Mouse (Mus musculus): ENCODE data around the gene Cenpm. TPM values are rescaled to one million over a fixed set of nuclear protein-coding genes. Genes with fewer than 3 reads are reported as not detected.

Gene Cenpm
- polyA plus RNA-seq, 1 experiment from 2014 or later = 92.5 TPM

- no peak overlapping the region for H3K27ac ChIP-seq (replicated peaks; ENCODE audit: low read depth, low read length)
- H3K4me1 ChIP-seq (ENCODE audit: control insufficient read depth, insufficient read depth, low read length) = no peaks in the 10 kb centered on the region
- ATAC-seq (replicated peaks; ENCODE audit: insufficient number of reproducible peaks, low FRiP score, low TSS enrichment, low read depth) (peak; percentile 74), DNase-seq (ENCODE audit: low spot score) (peak; percentile 83)
- no peak overlapping the region for H3K9ac ChIP-seq (replicated peaks; ENCODE audit: low read length)
- no peak overlapping the region for H3K4me2 ChIP-seq (ENCODE audit: low read depth, low read length)
- WGBS = 14% methylated on average over 5 of the region's 5 CpGs
- H3K4me3 ChIP-seq (ENCODE audit: low read depth, low read length) = no peak overlapping the region
- no peaks in the 10 kb centered on the region for H3K9me3 ChIP-seq (replicated peaks; ENCODE audit: control insufficient read depth, low read length)
- peaks cover 5% of the 10 kb centered on the region; the same call in 1 of the 2 replicates for H3K36me3 ChIP-seq (replicated peaks; ENCODE audit: control insufficient read depth, insufficient read depth, low read depth, low read length)
- no peaks in the 10 kb centered on the region for H3K27me3 ChIP-seq (ENCODE audit: control insufficient read depth, insufficient read depth, low read length)
Observed at GRCm38 (mm10) chr15:82236565-82236964, 8.0 kb downstream of the Cenpm start.

- WGBS = 71% methylated on average over 10 of the region's 10 CpGs
- ATAC-seq (replicated peaks; ENCODE audit: insufficient number of reproducible peaks, low FRiP score, low TSS enrichment, low read depth) = no peak
- peaks cover 5% of the 10 kb centered on the region; the same call in 1 of the 2 replicates for H3K36me3 ChIP-seq (replicated peaks; ENCODE audit: control insufficient read depth, insufficient read depth, low read depth, low read length)
Observed at GRCm38 (mm10) chr15:82235661-82236060, 8.9 kb downstream of the Cenpm start.

GRCm38 (mm10) chr15:82232651-82233050 lies 11.9 kb downstream of the Cenpm start:
- Histone ChIP-seq H3K4me2 (ENCODE audit: low read depth, low read length) (no peak overlapping the region), H3K27ac (replicated peaks; ENCODE audit: low read depth, low read length) (no peak overlapping the region), H3K4me3 (ENCODE audit: low read depth, low read length) (no peak overlapping the region), H3K36me3 (replicated peaks; ENCODE audit: control insufficient read depth, insufficient read depth, low read depth, low read length) (no peaks in the 10 kb centered on the region), H3K9ac (replicated peaks; ENCODE audit: low read length) (no peak overlapping the region), H3K9me3 (replicated peaks; ENCODE audit: control insufficient read depth, low read length) (no peaks in the 10 kb centered on the region), H3K4me1 (ENCODE audit: control insufficient read depth, insufficient read depth, low read length) (no peaks in the 10 kb centered on the region; the same call in 1 of the 2 replicates), H3K27me3 (ENCODE audit: control insufficient read depth, insufficient read depth, low read length) (no peaks in the 10 kb centered on the region)
- ATAC-seq (replicated peaks; ENCODE audit: insufficient number of reproducible peaks, low FRiP score, low TSS enrichment, low read depth) (no peak), DNase-seq (ENCODE audit: low spot score) (no peak)
- WGBS = 70% methylated on average over 4 of the region's 4 CpGs

More at GRCm38 (mm10) chr15:82235661-82236060, 8.9 kb downstream of the Cenpm start:
- H3K4me2 ChIP-seq (ENCODE audit: low read depth, low read length) = no peak overlapping the region
- no peaks in the 10 kb centered on the region for H3K4me1 ChIP-seq (ENCODE audit: control insufficient read depth, insufficient read depth, low read length)
- H3K9ac ChIP-seq (replicated peaks; ENCODE audit: low read length) = no peak overlapping the region
- no peak overlapping the region for H3K27ac ChIP-seq (replicated peaks; ENCODE audit: low read depth, low read length)
- H3K27me3 ChIP-seq (ENCODE audit: control insufficient read depth, insufficient read depth, low read length) = no peaks in the 10 kb centered on the region
- no peak for DNase-seq (ENCODE audit: low spot score)
- H3K4me3 ChIP-seq (ENCODE audit: low read depth, low read length) = no peak overlapping the region
- no peaks in the 10 kb centered on the region for H3K9me3 ChIP-seq (replicated peaks; ENCODE audit: control insufficient read depth, low read length)

GRCm38 (mm10) chr15:82231591-82232378 lies 12.8 kb downstream of the Cenpm start:
- Histone ChIP-seq H3K9me3 (replicated peaks; ENCODE audit: control insufficient read depth, low read length) (no peaks in the 10 kb centered on the region), H3K27me3 (ENCODE audit: control insufficient read depth, insufficient read depth, low read length) (no peaks in the 10 kb centered on the region), H3K4me1 (ENCODE audit: control insufficient read depth, insufficient read depth, low read length) (no peaks in the 10 kb centered on the region; the same call in 1 of the 2 replicates), H3K27ac (replicated peaks; ENCODE audit: low read depth, low read length) (no peak overlapping the region), H3K9ac (replicated peaks; ENCODE audit: low read length) (no peak overlapping the region), H3K4me2 (ENCODE audit: low read depth, low read length) (no peak overlapping the region), H3K36me3 (replicated peaks; ENCODE audit: control insufficient read depth, insufficient read depth, low read depth, low read length) (no peaks in the 10 kb centered on the region), H3K4me3 (ENCODE audit: low read depth, low read length) (no peak overlapping the region)
- ATAC-seq (replicated peaks; ENCODE audit: insufficient number of reproducible peaks, low FRiP score, low TSS enrichment, low read depth) (no peak), DNase-seq (ENCODE audit: low spot score) (no peak)
- WGBS = 66% methylated on average over 11 of the region's 11 CpGs

- Histone ChIP-seq H3K27me3 (ENCODE audit: control insufficient read depth, insufficient read depth, low read length) (no peaks in the 10 kb centered on the region), H3K4me2 (ENCODE audit: low read depth, low read length) (no peak overlapping the region), H3K27ac (replicated peaks; ENCODE audit: low read depth, low read length) (no peak overlapping the region), H3K9ac (replicated peaks; ENCODE audit: low read length) (no peak overlapping the region), H3K9me3 (replicated peaks; ENCODE audit: control insufficient read depth, low read length) (no peaks in the 10 kb centered on the region), H3K4me1 (ENCODE audit: control insufficient read depth, insufficient read depth, low read length) (no peaks in the 10 kb centered on the region; the same call in 1 of the 2 replicates), H3K36me3 (replicated peaks; ENCODE audit: control insufficient read depth, insufficient read depth, low read depth, low read length) (no peaks in the 10 kb centered on the region), H3K4me3 (ENCODE audit: low read depth, low read length) (no peak overlapping the region)
- 84% methylated on average over 4 of the region's 4 CpGs for WGBS
- DNase-seq (ENCODE audit: low spot score) = no peak
- ATAC-seq (replicated peaks; ENCODE audit: insufficient number of reproducible peaks, low FRiP score, low TSS enrichment, low read depth) = no peak; the same call in 1 of the 2 replicates
Observed at GRCm38 (mm10) chr15:82231100-82231499, 13.4 kb downstream of the Cenpm start.

GRCm38 (mm10) chr15:82230098-82230611 lies 14.4 kb downstream of the Cenpm start:
- ATAC-seq (replicated peaks; ENCODE audit: insufficient number of reproducible peaks, low FRiP score, low TSS enrichment, low read depth) (no peak), DNase-seq (ENCODE audit: low spot score) (no peak)
- Histone ChIP-seq H3K4me3 (ENCODE audit: low read depth, low read length) (no peak overlapping the region), H3K27ac (replicated peaks; ENCODE audit: low read depth, low read length) (no peak overlapping the region), H3K4me2 (ENCODE audit: low read depth, low read length) (no peak overlapping the region), H3K9me3 (replicated peaks; ENCODE audit: control insufficient read depth, low read length) (no peaks in the 10 kb centered on the region), H3K36me3 (replicated peaks; ENCODE audit: control insufficient read depth, insufficient read depth, low read depth, low read length) (no peaks in the 10 kb centered on the region), H3K4me1 (ENCODE audit: control insufficient read depth, insufficient read depth, low read length) (no peaks in the 10 kb centered on the region; the same call in 1 of the 2 replicates), H3K9ac (replicated peaks; ENCODE audit: low read length) (no peak overlapping the region), H3K27me3 (ENCODE audit: control insufficient read depth, insufficient read depth, low read length) (peaks cover 4% of the 10 kb centered on the region; the same call in 1 of the 2 replicates)
- 64% methylated on average over 6 of the region's 6 CpGs for WGBS

- 39% methylated on average over 11 of the region's 11 CpGs for WGBS
- Histone ChIP-seq H3K27me3 (ENCODE audit: control insufficient read depth, insufficient read depth, low read length) (peaks cover 9% of the 10 kb centered on the region), H3K4me1 (ENCODE audit: control insufficient read depth, insufficient read depth, low read length) (no peaks in the 10 kb centered on the region; the same call in 1 of the 2 replicates), H3K27ac (replicated peaks; ENCODE audit: low read depth, low read length) (no peak overlapping the region), H3K4me3 (ENCODE audit: low read depth, low read length) (no peak overlapping the region), H3K9ac (replicated peaks; ENCODE audit: low read length) (no peak overlapping the region), H3K4me2 (ENCODE audit: low read depth, low read length) (no peak overlapping the region), H3K9me3 (replicated peaks; ENCODE audit: control insufficient read depth, low read length) (no peaks in the 10 kb centered on the region), H3K36me3 (replicated peaks; ENCODE audit: control insufficient read depth, insufficient read depth, low read depth, low read length) (no peaks in the 10 kb centered on the region)
- ATAC-seq (replicated peaks; ENCODE audit: insufficient number of reproducible peaks, low FRiP score, low TSS enrichment, low read depth) (0 out of 2 replicates have a peak, but pooled peaks have one; percentile 50), DNase-seq (ENCODE audit: low spot score) (no peak)
Observed at GRCm38 (mm10) chr15:82229542-82230045, 15.0 kb downstream of the Cenpm start.

- H3K4me1 ChIP-seq (ENCODE audit: control insufficient read depth, insufficient read depth, low read length) = peaks cover 2% of the 10 kb centered on the region; the same call in 1 of the 2 replicates
- H3K4me3 ChIP-seq (ENCODE audit: low read depth, low read length) = no peak overlapping the region
- no peak for DNase-seq (ENCODE audit: low spot score)
- H3K9ac ChIP-seq (replicated peaks; ENCODE audit: low read length) = no peak overlapping the region
- no peak overlapping the region for H3K4me2 ChIP-seq (ENCODE audit: low read depth, low read length)
- H3K27me3 ChIP-seq (ENCODE audit: control insufficient read depth, insufficient read depth, low read length) = peaks cover 20% of the 10 kb centered on the region
- H3K36me3 ChIP-seq (replicated peaks; ENCODE audit: control insufficient read depth, insufficient read depth, low read depth, low read length) = no peaks in the 10 kb centered on the region
- no peak for ATAC-seq (replicated peaks; ENCODE audit: insufficient number of reproducible peaks, low FRiP score, low TSS enrichment, low read depth)
- H3K27ac ChIP-seq (replicated peaks; ENCODE audit: low read depth, low read length) = no peak overlapping the region
- WGBS = 90% methylated on average over 5 of the region's 5 CpGs
- H3K9me3 ChIP-seq (replicated peaks; ENCODE audit: control insufficient read depth, low read length) = no peaks in the 10 kb centered on the region
Observed at GRCm38 (mm10) chr15:82225769-82226168, 18.8 kb downstream of the Cenpm start.
